In the genomic region with DNA sequence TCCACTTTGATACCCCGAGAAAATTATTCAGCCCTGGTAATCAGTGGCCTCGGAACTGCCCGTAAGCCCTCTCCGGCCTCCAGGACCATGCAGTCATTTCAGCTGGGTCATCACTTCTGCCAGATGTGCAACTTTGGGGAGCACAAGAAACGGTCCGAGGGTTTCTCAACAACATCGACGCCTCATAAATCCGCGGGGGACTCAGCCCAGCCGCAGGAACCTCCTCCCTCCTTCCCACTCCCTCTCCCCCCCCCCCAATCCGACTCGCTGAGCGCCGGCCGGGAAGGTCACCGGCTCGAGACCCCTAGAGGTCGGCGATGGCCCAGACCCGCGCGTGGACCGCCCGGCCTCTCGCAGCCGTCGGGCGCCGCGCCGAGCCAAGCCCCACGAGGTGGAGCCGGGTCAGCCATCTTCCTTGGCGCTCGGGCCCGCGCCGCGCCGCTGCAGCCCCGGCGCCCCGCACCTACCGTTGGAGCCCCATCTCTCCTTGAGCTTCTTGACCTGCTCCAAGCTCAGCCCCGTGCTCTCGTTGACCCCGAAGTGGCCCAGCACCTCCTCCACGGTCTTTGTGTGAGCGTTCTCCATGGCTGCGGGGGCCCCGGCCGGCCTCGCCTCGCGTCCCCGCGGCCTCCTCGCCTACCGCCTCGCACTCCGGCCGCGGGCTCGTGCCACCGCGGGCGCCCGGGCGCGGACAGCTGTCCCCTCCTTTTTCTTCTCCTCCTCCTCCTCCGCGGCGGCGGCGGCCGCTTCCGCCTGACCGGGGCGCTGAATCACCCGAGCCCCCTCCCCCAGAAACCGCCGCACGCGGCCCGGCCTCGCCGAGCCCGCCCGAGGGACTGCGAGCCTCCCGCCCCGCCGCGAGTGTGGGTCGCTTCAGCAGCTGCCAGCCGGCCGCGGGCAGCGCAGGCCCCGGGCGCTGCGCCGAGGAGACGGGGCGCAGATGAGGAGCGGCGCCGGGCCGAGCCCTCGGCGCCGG, we compare ENCODE assay signal across 8 mouse cellular contexts. TPM values are rescaled to one million over a fixed set of nuclear protein-coding genes. Genes with fewer than 3 reads are reported as not detected.
A peak's percentile ranks its signal among the peaks of the same experiment; 100 is the strongest.
DNase-seq lines count a peak whose midpoint lies in the region; ATAC-seq and TF ChIP-seq lines count a peak whose summit lies in the region.

No protein-coding gene starts in this region.

- peaks cover 33% of the 10 kb centered on the region for H3K4me1 ChIP-seq in embryonic facial prominence, embryonic 13.5 days
- peaks cover 25% of the 10 kb centered on the region for H3K4me1 ChIP-seq in heart, embryonic 15.5 days (replicated peaks)
- H3K4me1 ChIP-seq in lung, adult 2 months (ENCODE audit: control insufficient read depth, insufficient read depth, low read length): peaks cover 10% of the 10 kb centered on the region
- H3K4me1 ChIP-seq in neural tube, embryonic 14.5 days (ENCODE audit: control insufficient read depth, insufficient read depth, low read length): peaks cover 31% of the 10 kb centered on the region

- no peaks in the 10 kb centered on the region for H3K9me3 ChIP-seq in embryonic facial prominence, embryonic 13.5 days
- H3K9me3 ChIP-seq in heart, embryonic 15.5 days (replicated peaks): no peaks in the 10 kb centered on the region
- no peaks in the 10 kb centered on the region for H3K9me3 ChIP-seq in neural tube, embryonic 14.5 days (ENCODE audit: control insufficient read depth, low read length)

- H3K4me2 ChIP-seq in embryonic facial prominence, embryonic 13.5 days: peak overlapping the region; percentile 72
- peak overlapping the region; percentile 60 for H3K4me2 ChIP-seq in heart, embryonic 15.5 days
- H3K4me2 ChIP-seq in neural tube, embryonic 14.5 days (ENCODE audit: low read depth, low read length): peak overlapping the region; percentile 58

- no peak for TF ChIP-seq CTCF in lung, adult 2 months (IDR thresholded peaks at IDR 0.05; ENCODE audit: insufficient read depth, low read length)

- peaks cover 13% of the 10 kb centered on the region for H3K36me3 ChIP-seq in embryonic facial prominence, embryonic 13.5 days
- H3K36me3 ChIP-seq in heart, embryonic 15.5 days: peaks cover 7% of the 10 kb centered on the region
- H3K36me3 ChIP-seq in neural tube, embryonic 14.5 days (ENCODE audit: control insufficient read depth, insufficient read depth, low read length): no peaks in the 10 kb centered on the region

- H3K27me3 ChIP-seq in embryonic facial prominence, embryonic 13.5 days: no peaks in the 10 kb centered on the region
- H3K27me3 ChIP-seq in heart, embryonic 15.5 days: no peaks in the 10 kb centered on the region
- H3K27me3 ChIP-seq in neural tube, embryonic 14.5 days (ENCODE audit: control insufficient read depth, insufficient read depth, low read length): peaks cover 2% of the 10 kb centered on the region; the same call in 1 of the 2 replicates

- H3K27ac ChIP-seq in embryonic facial prominence, embryonic 13.5 days: peak overlapping the region; percentile 99
- H3K27ac ChIP-seq in heart, embryonic 15.5 days: peak overlapping the region; percentile 96
- H3K27ac ChIP-seq in neural tube, embryonic 14.5 days (ENCODE audit: low read depth, low read length): peak overlapping the region; percentile 98

- TF ChIP-seq POLR2A in lung, adult 2 months (IDR thresholded peaks at IDR 0.05; ENCODE audit: borderline replicate concordance, extremely low read depth, low read depth, low read length): no peak

- WGBS in embryonic facial prominence, embryonic 13.5 days: under 1% methylated on average over 110 of the region's 113 CpGs
- under 1% methylated on average over 109 of the region's 113 CpGs for WGBS in heart, embryonic 15.5 days
- 1% methylated on average over 112 of the region's 113 CpGs for WGBS in lung, adult 2 months
- under 1% methylated on average over 80 of the region's 113 CpGs for WGBS in neural tube, embryonic 14.5 days

- peak overlapping the region; percentile 97 for H3K4me3 ChIP-seq in embryonic facial prominence, embryonic 13.5 days
- peak overlapping the region; percentile 69 for H3K4me3 ChIP-seq in heart, embryonic 15.5 days
- H3K4me3 ChIP-seq in lung, adult 2 months (replicated peaks; ENCODE audit: extremely low read depth, low read depth, low read length): peak overlapping the region; percentile 96
- peak overlapping the region; percentile 98 for H3K4me3 ChIP-seq in neural tube, embryonic 14.5 days (ENCODE audit: low read depth, low read length)

- DNase-seq in adrenal gland, postnatal 14 days: peak; percentile 82
- peak; percentile 77 for DNase-seq in kidney, postnatal 14 days
- DNase-seq in lung, adult 2 months: peak; percentile 69
- peak; percentile 57 for DNase-seq in thymus, postnatal 25 days

- peak overlapping the region; percentile 97 for H3K9ac ChIP-seq in embryonic facial prominence, embryonic 13.5 days
- peak overlapping the region; percentile 98 for H3K9ac ChIP-seq in heart, embryonic 15.5 days
- peak overlapping the region; percentile 99 for H3K9ac ChIP-seq in neural tube, embryonic 14.5 days (replicated peaks; ENCODE audit: low read depth, low read length)

- peak; percentile 36 for ATAC-seq in CD4-positive, CD25-positive, alpha-beta regulatory T cell, adult 4 months
- peak; percentile 4; the same call in 1 of the 2 replicates for ATAC-seq in embryonic facial prominence, embryonic 13.5 days (ENCODE audit: insufficient number of reproducible peaks, insufficient read depth, low FRiP score, low TSS enrichment, low read depth)
- peak; percentile 37 for ATAC-seq in heart, embryonic 15.5 days (replicated peaks; ENCODE audit: insufficient number of reproducible peaks, insufficient read depth, low FRiP score, low read depth)
- peak; percentile 41 for ATAC-seq in neural tube, embryonic 14.5 days (ENCODE audit: low read depth)

RNA-seq across cellular contexts. Expression of a gene that starts 0.6 kb away (rescaled TPM):
- 10 to 100 TPM in 1 of 2 experiments, 1 to 10 TPM in 1; 10.0 to 14.8 TPM for polyA plus RNA-seq in CD4-positive, CD25-positive, alpha-beta regulatory T cell, adult 4 months (2017; shearing (Covaris generic))
- total RNA-seq in adrenal gland, postnatal 14 days (2021): 212 and 220 TPM in 2 replicates
- 26.8 and 28.3 TPM in 2 replicates for polyA plus RNA-seq in embryonic facial prominence, embryonic 13.5 days (2015; fragmentation: Nextera tagmentation; extraction: Ambion mirVana)
- 288 and 291 TPM in 2 replicates for polyA plus RNA-seq in heart, embryonic 15.5 days (2015; fragmentation: Nextera tagmentation; extraction: Ambion mirVana)
- 90.8 and 126 TPM in 2 replicates for polyA plus RNA-seq in lung, adult 2 months (2012; rRNA removed)
- polyA plus RNA-seq in neural tube, embryonic 14.5 days (2014; fragmentation: Nextera tagmentation; extraction: Ambion mirVana): 76.3 and 78.4 TPM in 2 replicates

Comparison
In these comparisons a context has a peak if more than half of its experiments do, and no peak if none do; other contexts are left out.
1. Peak in every context shown above with its lines: DNase-seq, ATAC-seq, H3K4me3 ChIP-seq and H3K27ac ChIP-seq.